Mouse (Mus musculus): ENCODE data around the gene P2rx7. TPM values are rescaled to one million over a fixed set of nuclear protein-coding genes. Genes with fewer than 3 reads are reported as not detected.

The P2rx7 gene
- polyA plus RNA-seq, 1 experiment: 18.9 TPM

- H3K4me3 ChIP-seq (ENCODE audit: insufficient read depth, low read length): no peak overlapping the region
- TF ChIP-seq CTCF (IDR thresholded peaks at IDR 0.05; ENCODE audit: extremely low read depth, insufficient read depth, low read length): no peak
- no peak for TF ChIP-seq POLR2A (IDR thresholded peaks at IDR 0.05; ENCODE audit: extremely low read depth, insufficient read depth, low read length)
- no peak overlapping the region for H3K27ac ChIP-seq (ENCODE audit: insufficient read depth, low read length)
- H3K4me1 ChIP-seq (ENCODE audit: control insufficient read depth, insufficient read depth, low read length): peaks cover 2% of the 10 kb centered on the region; the same call in 1 of the 2 replicates
Observed at GRCm38 (mm10) chr5:122677983-122678382, 34.3 kb downstream of the P2rx7 start.

GRCm38 (mm10) chr5:122679881-122680280, 36.2 kb downstream of the P2rx7 start:
- Histone ChIP-seq H3K4me1 (ENCODE audit: control insufficient read depth, insufficient read depth, low read length) (no peaks in the 10 kb centered on the region), H3K4me3 (ENCODE audit: insufficient read depth, low read length) (no peak overlapping the region), H3K27ac (ENCODE audit: insufficient read depth, low read length) (no peak overlapping the region)
- TF ChIP-seq CTCF (IDR thresholded peaks at IDR 0.05; ENCODE audit: extremely low read depth, insufficient read depth, low read length) (no peak), POLR2A (IDR thresholded peaks at IDR 0.05; ENCODE audit: extremely low read depth, insufficient read depth, low read length) (no peak)

- H3K4me3 ChIP-seq (ENCODE audit: insufficient read depth, low read length): no peak overlapping the region
- H3K27ac ChIP-seq (ENCODE audit: insufficient read depth, low read length): no peak overlapping the region
- no peak for TF ChIP-seq CTCF (IDR thresholded peaks at IDR 0.05; ENCODE audit: extremely low read depth, insufficient read depth, low read length)
- TF ChIP-seq POLR2A (IDR thresholded peaks at IDR 0.05; ENCODE audit: extremely low read depth, insufficient read depth, low read length): no peak
- no peaks in the 10 kb centered on the region for H3K4me1 ChIP-seq (ENCODE audit: control insufficient read depth, insufficient read depth, low read length)
Observed at GRCm38 (mm10) chr5:122681276-122681675, 37.6 kb downstream of the P2rx7 start.

GRCm38 (mm10) chr5:122683926-122684325, 40.2 kb downstream of the P2rx7 start:
- H3K4me1 ChIP-seq (ENCODE audit: control insufficient read depth, insufficient read depth, low read length): no peaks in the 10 kb centered on the region
- H3K4me3 ChIP-seq (ENCODE audit: insufficient read depth, low read length): no peak overlapping the region
- TF ChIP-seq CTCF (IDR thresholded peaks at IDR 0.05; ENCODE audit: extremely low read depth, insufficient read depth, low read length): no peak
- TF ChIP-seq POLR2A (IDR thresholded peaks at IDR 0.05; ENCODE audit: extremely low read depth, insufficient read depth, low read length): no peak
- no peak overlapping the region for H3K27ac ChIP-seq (ENCODE audit: insufficient read depth, low read length)

- H3K27ac ChIP-seq (ENCODE audit: insufficient read depth, low read length): no peak overlapping the region
- H3K4me1 ChIP-seq (ENCODE audit: control insufficient read depth, insufficient read depth, low read length): no peaks in the 10 kb centered on the region
- no peak for TF ChIP-seq POLR2A (IDR thresholded peaks at IDR 0.05; ENCODE audit: extremely low read depth, insufficient read depth, low read length)
- no peak for TF ChIP-seq CTCF (IDR thresholded peaks at IDR 0.05; ENCODE audit: extremely low read depth, insufficient read depth, low read length)
- H3K4me3 ChIP-seq (ENCODE audit: insufficient read depth, low read length): no peak overlapping the region
Observed at GRCm38 (mm10) chr5:122687391-122687790, 43.7 kb downstream of the P2rx7 start.

- Histone ChIP-seq H3K27ac (ENCODE audit: insufficient read depth, low read length) (no peak overlapping the region), H3K4me1 (ENCODE audit: control insufficient read depth, insufficient read depth, low read length) (peaks cover 2% of the 10 kb centered on the region; the same call in 1 of the 2 replicates), H3K4me3 (ENCODE audit: insufficient read depth, low read length) (no peak overlapping the region)
- TF ChIP-seq POLR2A (IDR thresholded peaks at IDR 0.05; ENCODE audit: extremely low read depth, insufficient read depth, low read length): no peak
- no peak for TF ChIP-seq CTCF (IDR thresholded peaks at IDR 0.05; ENCODE audit: extremely low read depth, insufficient read depth, low read length)
Observed at GRCm38 (mm10) chr5:122689153-122689552, 45.4 kb downstream of the P2rx7 start.

- no peak overlapping the region for H3K27ac ChIP-seq (ENCODE audit: insufficient read depth, low read length)
- TF ChIP-seq POLR2A (IDR thresholded peaks at IDR 0.05; ENCODE audit: extremely low read depth, insufficient read depth, low read length): no peak
- TF ChIP-seq CTCF (IDR thresholded peaks at IDR 0.05; ENCODE audit: extremely low read depth, insufficient read depth, low read length): no peak
Observed at GRCm38 (mm10) chr5:122690486-122690885, 46.8 kb downstream of the P2rx7 start.

GRCm38 (mm10) chr5:122693431-122694207, 49.9 kb downstream of the P2rx7 start:
- peaks cover 2% of the 10 kb centered on the region; the same call in 1 of the 2 replicates for H3K4me1 ChIP-seq (ENCODE audit: control insufficient read depth, insufficient read depth, low read length)
- peak overlapping the region; percentile 2; the same call in 1 of the 2 replicates for H3K27ac ChIP-seq (ENCODE audit: insufficient read depth, low read length)
- TF ChIP-seq POLR2A (IDR thresholded peaks at IDR 0.05; ENCODE audit: extremely low read depth, insufficient read depth, low read length) (no peak), CTCF (IDR thresholded peaks at IDR 0.05; ENCODE audit: extremely low read depth, insufficient read depth, low read length) (no peak)
- H3K4me3 ChIP-seq (ENCODE audit: insufficient read depth, low read length): no peak overlapping the region

More at GRCm38 (mm10) chr5:122690486-122690885, 46.8 kb downstream of the P2rx7 start:
- Histone ChIP-seq H3K4me3 (ENCODE audit: insufficient read depth, low read length) (no peak overlapping the region), H3K4me1 (ENCODE audit: control insufficient read depth, insufficient read depth, low read length) (peaks cover 2% of the 10 kb centered on the region; the same call in 1 of the 2 replicates)

GRCm38 (mm10) chr5:122695516-122695915, 51.8 kb downstream of the P2rx7 start:
- H3K4me3 ChIP-seq (ENCODE audit: insufficient read depth, low read length): no peak overlapping the region

More at GRCm38 (mm10) chr5:122695516-122695915, 51.8 kb downstream of the P2rx7 start:
- Histone ChIP-seq H3K27ac (ENCODE audit: insufficient read depth, low read length) (no peak overlapping the region), H3K4me1 (ENCODE audit: control insufficient read depth, insufficient read depth, low read length) (peaks cover 2% of the 10 kb centered on the region; the same call in 1 of the 2 replicates)
- TF ChIP-seq CTCF (IDR thresholded peaks at IDR 0.05; ENCODE audit: extremely low read depth, insufficient read depth, low read length) (no peak), POLR2A (IDR thresholded peaks at IDR 0.05; ENCODE audit: extremely low read depth, insufficient read depth, low read length) (no peak)

All from cortical plate, adult 2 months (tissue).